Mouse (Mus musculus): ENCODE measurements around the gene Bicc1. TPM values are rescaled to one million over a fixed set of nuclear protein-coding genes. Genes with fewer than 3 reads are reported as not detected.

Bicc1 gene
- polyA plus RNA-seq, 1 experiment from 2014 or later: 6.5 TPM

- no peak overlapping the region for H3K4me2 ChIP-seq
- no peak overlapping the region for H3K4me3 ChIP-seq
- no peak overlapping the region for H3K9ac ChIP-seq
- no peak for ATAC-seq (ENCODE audit: low FRiP score, low read depth)
- no peaks in the 10 kb centered on the region for H3K36me3 ChIP-seq
- no peaks in the 10 kb centered on the region for H3K4me1 ChIP-seq (replicated peaks)
- H3K9me3 ChIP-seq: no peaks in the 10 kb centered on the region
- 80% methylated on average over 4 of the region's 4 CpGs for WGBS
- H3K27me3 ChIP-seq: no peaks in the 10 kb centered on the region
- H3K27ac ChIP-seq (replicated peaks): no peak overlapping the region
Observed at GRCm38 (mm10) chr10:71065009-71065408, 94.5 kb downstream of the Bicc1 start.

DNA sequence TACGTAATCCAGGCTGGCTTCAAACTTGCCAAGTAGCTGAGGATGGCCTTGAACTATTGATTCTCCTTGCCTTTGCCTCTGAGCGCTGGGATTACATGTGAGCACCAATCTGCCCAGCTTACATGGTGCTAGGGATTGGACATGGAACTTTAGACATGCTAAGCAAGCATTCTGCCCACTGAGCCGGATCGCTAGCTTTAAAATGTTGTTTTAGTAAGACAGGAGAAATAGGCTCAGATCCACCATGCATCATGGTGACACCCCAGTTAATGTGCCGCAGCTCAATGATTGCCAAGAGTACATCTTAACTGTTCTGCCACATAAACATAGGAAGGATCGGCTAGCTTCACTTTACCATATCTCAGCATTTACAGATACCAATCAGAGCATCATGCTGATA, 94.9 kb downstream of the Bicc1 start:
- ATAC-seq (ENCODE audit: low FRiP score, low read depth): no peak
- H3K9ac ChIP-seq: no peak overlapping the region
- no peaks in the 10 kb centered on the region for H3K4me1 ChIP-seq (replicated peaks)
- no peaks in the 10 kb centered on the region for H3K9me3 ChIP-seq
- H3K4me2 ChIP-seq: no peak overlapping the region
- no peak overlapping the region for H3K27ac ChIP-seq (replicated peaks)
- no peaks in the 10 kb centered on the region for H3K27me3 ChIP-seq
- 95% methylated on average over 6 of the region's 6 CpGs for WGBS
- H3K36me3 ChIP-seq: no peaks in the 10 kb centered on the region
- H3K4me3 ChIP-seq: no peak overlapping the region

- Histone ChIP-seq H3K27ac (replicated peaks) (no peak overlapping the region), H3K4me3 (no peak overlapping the region), H3K4me2 (no peak overlapping the region), H3K9me3 (no peaks in the 10 kb centered on the region), H3K4me1 (replicated peaks) (peaks cover 11% of the 10 kb centered on the region), H3K27me3 (no peaks in the 10 kb centered on the region), H3K36me3 (no peaks in the 10 kb centered on the region), H3K9ac (no peak overlapping the region)
- no peak for ATAC-seq (ENCODE audit: low FRiP score, low read depth)
- 84% methylated on average over 6 of the region's 6 CpGs for WGBS
Observed at GRCm38 (mm10) chr10:71062151-71062550, 97.3 kb downstream of the Bicc1 start.

- no peak for ATAC-seq (ENCODE audit: low FRiP score, low read depth)
- Histone ChIP-seq H3K9me3 (no peaks in the 10 kb centered on the region), H3K9ac (no peak overlapping the region), H3K4me1 (replicated peaks) (peaks cover 11% of the 10 kb centered on the region), H3K4me2 (no peak overlapping the region), H3K4me3 (no peak overlapping the region), H3K36me3 (no peaks in the 10 kb centered on the region), H3K27ac (replicated peaks) (no peak overlapping the region), H3K27me3 (no peaks in the 10 kb centered on the region)
- 80% methylated on average over 2 of the region's 2 CpGs for WGBS
Observed at GRCm38 (mm10) chr10:71060269-71060668, 99.2 kb downstream of the Bicc1 start.

- peak; percentile 73 for ATAC-seq (ENCODE audit: low FRiP score, low read depth)
- 45% methylated on average over 14 of the region's 14 CpGs for WGBS
Observed at GRCm38 (mm10) chr10:71058616-71059247, 100.8 kb downstream of the Bicc1 start.

DNA sequence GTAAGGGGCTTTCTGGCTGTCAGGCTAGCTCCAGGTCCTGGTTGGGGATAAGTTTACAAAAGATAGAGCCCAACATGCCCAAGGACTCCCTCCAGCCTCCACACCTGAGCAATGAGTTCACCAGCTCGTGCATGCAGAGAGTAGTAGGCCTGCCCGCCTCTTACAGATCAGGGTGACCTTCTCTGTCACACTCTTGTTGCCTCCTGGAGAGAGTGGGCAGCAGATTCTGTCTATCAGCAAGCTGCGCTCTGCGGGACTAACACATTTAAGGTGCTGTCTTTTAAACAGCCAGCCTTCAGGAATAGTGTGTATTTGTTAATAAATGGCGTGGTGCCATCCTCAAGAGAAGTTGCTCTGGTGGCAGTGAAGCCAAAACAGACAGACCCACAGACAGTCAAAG, 101.4 kb downstream of the Bicc1 start:
- Histone ChIP-seq H3K4me1 (replicated peaks) (peaks cover 11% of the 10 kb centered on the region), H3K36me3 (no peaks in the 10 kb centered on the region), H3K9me3 (no peaks in the 10 kb centered on the region), H3K4me3 (no peak overlapping the region), H3K27ac (replicated peaks) (no peak overlapping the region), H3K9ac (no peak overlapping the region), H3K27me3 (no peaks in the 10 kb centered on the region), H3K4me2 (no peak overlapping the region)
- 78% methylated on average over 5 of the region's 5 CpGs for WGBS
- ATAC-seq (ENCODE audit: low FRiP score, low read depth): no peak

More at GRCm38 (mm10) chr10:71058616-71059247, 100.8 kb downstream of the Bicc1 start:
- no peak overlapping the region for H3K9ac ChIP-seq
- H3K27me3 ChIP-seq: no peaks in the 10 kb centered on the region
- peaks cover 11% of the 10 kb centered on the region for H3K4me1 ChIP-seq (replicated peaks)
- peak overlapping the region; percentile 17; the same call in 1 of the 2 replicates for H3K4me2 ChIP-seq
- H3K36me3 ChIP-seq: no peaks in the 10 kb centered on the region
- 0 out of 2 replicates have a peak overlapping the region, but pooled peaks have one; percentile 9 for H3K27ac ChIP-seq (replicated peaks)
- H3K4me3 ChIP-seq: no peak overlapping the region
- H3K9me3 ChIP-seq: no peaks in the 10 kb centered on the region

GRCm38 (mm10) chr10:71052748-71053147, 106.8 kb downstream of the Bicc1 start:
- ATAC-seq (ENCODE audit: low FRiP score, low read depth): no peak
- Histone ChIP-seq H3K4me2 (no peak overlapping the region), H3K9me3 (no peaks in the 10 kb centered on the region), H3K27ac (replicated peaks) (no peak overlapping the region), H3K36me3 (no peaks in the 10 kb centered on the region), H3K9ac (no peak overlapping the region), H3K4me3 (no peak overlapping the region), H3K27me3 (no peaks in the 10 kb centered on the region), H3K4me1 (replicated peaks) (peaks cover 6% of the 10 kb centered on the region; the same call in 1 of the 2 replicates)
- WGBS: 61% methylated on average over 9 of the region's 9 CpGs

DNA sequence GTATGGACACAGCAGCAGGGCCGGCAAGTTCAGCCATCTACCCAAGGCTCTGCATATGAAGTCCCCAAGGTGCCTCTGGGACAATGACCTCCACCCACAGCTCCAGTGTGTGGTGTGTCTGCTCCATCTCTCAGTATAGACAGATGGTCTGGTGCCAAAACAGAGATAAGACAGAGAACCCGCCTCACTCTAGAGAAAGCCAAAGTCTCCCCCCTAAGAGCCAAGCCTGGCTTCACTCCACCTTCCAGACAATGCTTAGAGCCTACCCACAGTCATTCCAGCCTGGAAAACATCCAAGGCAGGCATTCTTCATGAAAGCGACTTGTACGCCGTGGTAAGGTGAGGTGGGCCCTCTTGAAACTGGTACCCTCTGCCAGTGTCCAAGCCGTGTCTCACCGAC, 107.3 kb downstream of the Bicc1 start:
- no peak overlapping the region for H3K4me2 ChIP-seq

DNA sequence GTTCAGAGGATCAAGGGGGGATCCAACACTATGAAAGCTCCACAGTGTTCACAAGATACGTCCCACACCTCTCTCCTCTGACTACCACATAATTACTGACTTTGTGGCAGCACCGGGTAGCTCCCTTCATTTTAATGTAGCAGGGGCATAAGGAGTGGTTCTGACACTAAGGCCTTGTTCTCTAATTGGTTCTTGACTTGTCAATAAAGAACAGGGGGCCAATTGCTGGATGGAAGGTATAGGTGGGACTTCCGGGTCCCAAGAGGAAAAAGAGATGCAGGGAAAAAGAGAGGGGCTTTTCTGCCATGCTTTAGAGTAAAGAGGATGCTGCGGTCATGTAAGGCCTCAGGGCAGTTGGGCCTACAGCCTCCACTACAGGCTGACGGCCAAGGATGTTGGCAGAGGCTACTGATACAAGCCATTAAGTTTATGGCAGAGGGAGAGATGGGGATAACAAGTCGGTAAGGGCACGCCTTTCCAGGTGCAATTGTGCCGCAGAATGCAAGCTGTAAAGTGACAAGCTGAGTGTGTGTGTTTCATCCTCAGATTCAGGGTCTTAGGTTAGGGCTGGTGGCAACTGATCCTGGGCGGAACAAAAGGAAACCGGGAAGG, 108.7 kb downstream of the Bicc1 start:
- Histone ChIP-seq H3K4me1 (replicated peaks) (peaks cover 6% of the 10 kb centered on the region; the same call in 1 of the 2 replicates), H3K9me3 (no peaks in the 10 kb centered on the region), H3K9ac (no peak overlapping the region), H3K27ac (replicated peaks) (no peak overlapping the region), H3K4me2 (no peak overlapping the region), H3K4me3 (no peak overlapping the region), H3K27me3 (no peaks in the 10 kb centered on the region), H3K36me3 (no peaks in the 10 kb centered on the region)
- ATAC-seq (ENCODE audit: low FRiP score, low read depth): 0 out of 2 replicates have a peak, but pooled peaks have one; percentile 45
- WGBS: 82% methylated on average over 10 of the region's 10 CpGs

More for the DNA sequence above, 107.3 kb downstream of the Bicc1 start:
- H3K27me3 ChIP-seq: no peaks in the 10 kb centered on the region
- 54% methylated on average over 7 of the region's 7 CpGs for WGBS
- peaks cover 6% of the 10 kb centered on the region; the same call in 1 of the 2 replicates for H3K4me1 ChIP-seq (replicated peaks)
- H3K4me3 ChIP-seq: no peak overlapping the region
- H3K9ac ChIP-seq: no peak overlapping the region
- H3K27ac ChIP-seq (replicated peaks): no peak overlapping the region
- no peaks in the 10 kb centered on the region for H3K36me3 ChIP-seq
- no peak for ATAC-seq (ENCODE audit: low FRiP score, low read depth)
- no peaks in the 10 kb centered on the region for H3K9me3 ChIP-seq

DNA sequence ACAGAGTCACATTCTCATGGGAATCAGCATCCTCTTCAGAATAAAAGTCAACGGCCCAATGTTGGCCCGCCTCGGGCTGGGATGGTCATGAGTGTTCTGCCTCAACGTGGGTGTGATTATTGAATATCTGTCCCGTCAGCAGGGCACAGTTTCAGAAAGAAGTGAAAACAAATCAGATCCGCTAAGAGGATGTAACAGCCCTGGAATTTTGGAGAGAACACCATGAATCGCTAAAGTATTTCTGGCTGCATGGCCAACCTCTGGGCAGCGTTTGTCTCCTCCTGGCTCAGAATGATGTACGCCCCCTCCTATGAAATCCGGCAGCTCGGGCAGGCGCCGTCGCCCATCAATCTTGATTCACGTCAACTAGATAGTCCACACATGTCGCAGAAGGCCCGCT, 110.2 kb downstream of the Bicc1 start:
- peaks cover 6% of the 10 kb centered on the region; the same call in 1 of the 2 replicates for H3K4me1 ChIP-seq (replicated peaks)
- 89% methylated on average over 17 of the region's 17 CpGs for WGBS
- no peaks in the 10 kb centered on the region for H3K9me3 ChIP-seq
- ATAC-seq (ENCODE audit: low FRiP score, low read depth): no peak
- H3K9ac ChIP-seq: no peak overlapping the region
- no peaks in the 10 kb centered on the region for H3K36me3 ChIP-seq
- no peak overlapping the region for H3K4me2 ChIP-seq
- no peak overlapping the region for H3K4me3 ChIP-seq
- H3K27ac ChIP-seq (replicated peaks): no peak overlapping the region
- no peaks in the 10 kb centered on the region for H3K27me3 ChIP-seq

DNA sequence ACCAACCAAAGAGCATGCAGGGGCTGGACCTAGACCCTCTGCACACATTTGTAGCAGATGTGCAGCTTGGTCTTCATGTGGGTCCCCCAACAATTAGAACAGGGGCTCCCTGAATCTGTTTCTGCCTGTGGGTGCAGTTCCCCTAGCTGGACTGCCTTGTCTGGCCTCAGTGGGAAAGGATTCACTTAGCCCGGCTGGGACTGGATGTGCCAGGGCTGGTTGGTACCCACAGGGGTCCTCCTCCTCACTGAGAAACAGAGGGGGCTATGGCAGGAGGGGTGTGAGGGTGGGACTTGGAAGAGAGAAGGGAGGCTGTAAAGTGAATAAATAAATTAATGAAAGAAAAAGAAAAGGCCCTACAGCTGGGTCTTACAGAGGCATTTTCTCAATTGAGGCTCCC, 115.1 kb downstream of the Bicc1 start:
- Histone ChIP-seq H3K27me3 (no peaks in the 10 kb centered on the region), H3K4me3 (no peak overlapping the region), H3K4me1 (replicated peaks) (no peaks in the 10 kb centered on the region; the same call in 1 of the 2 replicates), H3K4me2 (no peak overlapping the region), H3K9ac (no peak overlapping the region), H3K9me3 (no peaks in the 10 kb centered on the region), H3K27ac (replicated peaks) (no peak overlapping the region), H3K36me3 (no peaks in the 10 kb centered on the region)
- 56% methylated on average over 1 of the region's 1 CpGs for WGBS
- ATAC-seq (ENCODE audit: low FRiP score, low read depth): no peak

GRCm38 (mm10) chr10:71041874-71042273, 117.6 kb downstream of the Bicc1 start:
- WGBS: 43% methylated on average over 4 of the region's 4 CpGs

More at GRCm38 (mm10) chr10:71041874-71042273, 117.6 kb downstream of the Bicc1 start:
- H3K9ac ChIP-seq: no peak overlapping the region
- H3K27ac ChIP-seq (replicated peaks): 0 out of 2 replicates have a peak overlapping the region, but pooled peaks have one; percentile 4
- no peaks in the 10 kb centered on the region for H3K9me3 ChIP-seq
- no peaks in the 10 kb centered on the region; the same call in 1 of the 2 replicates for H3K4me1 ChIP-seq (replicated peaks)
- H3K36me3 ChIP-seq: no peaks in the 10 kb centered on the region
- H3K4me3 ChIP-seq: no peak overlapping the region
- H3K4me2 ChIP-seq: no peak overlapping the region
- ATAC-seq (ENCODE audit: low FRiP score, low read depth): no peak; the same call in 1 of the 2 replicates
- no peaks in the 10 kb centered on the region for H3K27me3 ChIP-seq

All from hindbrain, embryonic 15.5 days (tissue).